Mouse (Mus musculus) spleen, adult 12 weeks (tissue): ENCODE data around the gene Sv2b.

Experiments
- DNase-seq: peaks from one replicate; pipeline ENCODE4 v3.0.0; 2022; ENCODE audit warnings: low spot score

Sv2b gene

GRCm38 (mm10) chr7:75102536-75103332, 206.3 kb downstream of the Sv2b start:
- DNase-seq = no peak

DNA sequence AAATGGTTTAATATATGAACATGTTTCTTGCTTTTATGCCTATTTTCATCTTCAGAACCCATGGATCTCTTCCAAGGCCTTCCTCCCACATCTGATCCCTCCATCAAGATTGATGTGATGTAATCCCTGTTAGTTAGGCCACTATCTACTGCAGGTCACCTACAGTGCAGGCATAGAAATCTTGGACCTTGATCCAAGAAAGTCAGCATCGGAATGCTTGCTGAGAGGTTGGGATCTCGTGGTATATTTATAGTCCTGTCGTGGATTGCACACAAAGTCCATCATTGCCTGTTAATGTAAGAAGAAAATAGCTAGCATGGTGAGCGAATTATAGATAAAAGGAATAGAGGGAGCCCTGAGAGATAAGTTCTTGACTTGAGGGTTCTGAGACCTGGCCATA, 223.6 kb downstream of the Sv2b start:
- DNase-seq = no peak

DNA sequence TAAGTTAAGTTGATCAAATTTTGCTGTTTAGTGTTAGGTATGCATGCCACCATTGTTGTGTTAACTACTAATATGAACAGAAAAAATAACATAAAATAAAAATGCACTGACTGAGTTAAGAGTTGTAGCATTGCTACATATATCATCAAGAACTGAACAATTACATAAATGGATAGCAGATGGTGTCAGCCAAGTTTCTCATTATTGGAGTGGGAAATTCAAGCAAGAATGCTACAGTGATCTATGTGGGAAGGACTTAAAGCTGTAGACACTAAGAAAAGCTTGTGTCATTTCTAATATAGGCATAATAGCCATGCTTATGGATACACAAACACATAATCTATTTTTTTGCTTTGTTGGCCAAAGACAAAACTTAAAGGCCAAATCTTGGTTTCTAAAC, 228.9 kb downstream of the Sv2b start:
- DNase-seq = no peak

DNA sequence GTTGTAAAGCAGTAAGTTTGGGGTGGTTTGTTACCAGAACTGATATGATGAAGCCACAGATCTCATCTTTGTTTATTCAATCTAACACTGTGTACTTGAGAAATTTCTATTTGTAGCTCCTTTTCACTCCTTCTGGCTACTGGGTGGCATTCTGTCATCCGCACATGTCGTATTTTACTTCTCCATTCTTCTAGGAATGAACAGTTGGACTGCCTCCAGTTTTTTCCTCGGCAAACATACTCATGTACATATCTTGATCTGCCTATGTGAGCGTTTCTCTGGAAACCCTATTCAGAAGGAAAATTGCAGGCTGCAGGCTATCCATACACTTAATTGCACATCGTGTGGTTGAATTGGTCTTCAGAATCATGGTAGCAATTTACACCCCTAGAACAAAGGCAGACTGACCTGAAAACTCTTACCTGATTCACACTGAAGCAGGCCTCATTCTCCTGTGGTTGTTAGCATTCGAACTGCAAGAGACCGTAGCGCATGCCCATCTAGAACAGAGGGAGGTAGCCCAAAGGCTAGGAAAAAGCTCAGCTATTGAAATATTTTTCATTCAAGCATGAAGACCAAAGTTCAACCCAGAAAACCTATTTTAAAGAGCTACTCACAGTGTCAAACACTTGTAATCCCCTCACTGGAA, 231.4 kb downstream of the Sv2b start:
- DNase-seq = no peak
